Mouse (Mus musculus) olfactory bulb, adult 2 months (tissue): Measurements from ENCODE around the gene Scd1. TPM values are rescaled to one million over a fixed set of nuclear protein-coding genes. Genes with fewer than 3 reads are reported as not detected.
A peak's percentile ranks its signal among the peaks of the same experiment; 100 is the strongest.
"Not testable (repeated sequence)": the region's sequence is repeated elsewhere in the genome, so short reads cannot be mapped to it uniquely, and the experiment has no call there.

Source experiments
- H3K27ac ChIP-seq: fragments of 200-500 bp; 2 replicates; pipeline ENCODE4 v1.5.1; 2012; ENCODE audit warnings: low read depth, low read length; ENCODE audit not compliant: insufficient read depth
- H3K4me1 ChIP-seq: fragments of 200-500 bp; 2 replicates; pipeline ENCODE4 v1.6.1; 2012; ENCODE audit warnings: low read length; ENCODE audit not compliant: control insufficient read depth, insufficient read depth
- H3K4me3 ChIP-seq: fragments of 200-500 bp; 2 replicates; pipeline ENCODE4 v1.5.1; 2012; ENCODE audit warnings: mild to moderate bottlenecking, low read depth, low read length, moderate library complexity; ENCODE audit not compliant: insufficient read depth
- CTCF ChIP-seq: fragments of 200-500 bp; IDR thresholded peaks from 2 replicates; pipeline ENCODE4 v1.5.1; 2012; ENCODE audit warnings: low read depth, mild to moderate bottlenecking, low read length, moderate library complexity; ENCODE audit not compliant: insufficient read depth
- POLR2A ChIP-seq: fragments of 200-500 bp; IDR thresholded peaks from 2 replicates; pipeline ENCODE4 v1.6.1; 2012; ENCODE audit warnings: mild to moderate bottlenecking, low read depth, low read length, moderate library complexity; ENCODE audit not compliant: insufficient read depth
- WGBS: fragments of 180-500 bp; shearing (Covaris S2); methylation state at CpG from one replicate; pipeline ENCODE4 v1.1.7; 2018; 5-methylcytosine and 5-hydroxymethylcytosine counted together
- polyA plus RNA-seq: library from polyadenylated mRNA; stranded (reverse); fragments of >200 nt; gene quantifications from 2 replicates; pipeline ENCODE4 v1.2.4, GENCODE M21; 2012; ENCODE audit warnings: low replicate concordance; ENCODE audit not compliant: missing spikeins, insufficient read depth, insufficient read length

The Scd1 gene
- polyA plus RNA-seq, 1 experiment: not detected

DNA sequence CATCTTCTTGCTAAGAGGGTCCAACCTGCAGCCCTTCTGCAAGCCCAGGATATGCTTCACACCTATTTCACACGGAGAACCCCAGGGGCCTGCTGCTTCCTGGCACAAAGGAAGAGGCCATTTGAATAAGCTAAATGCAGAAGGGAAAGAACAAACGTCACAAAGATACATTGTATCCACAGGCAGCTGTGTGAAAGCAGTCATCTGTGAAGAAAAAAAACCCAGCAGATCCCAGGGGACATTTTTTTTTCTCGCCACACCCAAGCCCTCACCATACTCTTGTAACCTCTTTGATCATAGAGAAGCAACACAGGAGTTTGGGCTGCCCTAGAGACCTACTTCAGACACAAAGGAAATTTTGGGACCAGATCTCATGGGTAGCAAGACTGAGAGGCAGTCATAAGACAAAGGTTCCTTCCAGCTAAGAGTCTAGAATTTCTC is 31.1 kb downstream of the Scd1 start:
- no peak for TF ChIP-seq POLR2A
- TF ChIP-seq CTCF: no peak
- WGBS: 53% methylated on average over 3 of the region's 3 CpGs

DNA sequence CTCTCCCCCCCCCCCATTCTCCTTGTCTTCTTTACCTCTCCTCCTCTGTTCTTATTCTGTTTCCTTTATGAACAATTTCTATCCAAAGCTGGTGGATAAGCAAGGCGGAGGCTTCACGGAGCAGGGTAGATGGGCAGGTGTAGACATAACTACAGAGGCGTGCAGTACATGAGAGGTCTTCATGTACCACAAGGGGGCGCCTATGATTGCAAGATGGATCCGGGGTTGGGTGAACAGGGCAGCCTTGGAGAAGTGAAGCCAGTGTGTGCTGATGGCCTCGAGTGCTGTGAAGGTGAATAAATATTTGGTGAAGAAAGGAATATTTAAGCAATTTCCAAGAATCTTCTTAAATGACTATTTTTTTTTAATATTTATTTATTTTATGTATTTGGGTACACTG is 34.7 kb downstream of the Scd1 start:
- 26% methylated on average over 6 of the region's 6 CpGs for WGBS
- TF ChIP-seq POLR2A: no peak
- TF ChIP-seq CTCF: peak; percentile 51

More for the DNA sequence above, 31.1 kb downstream of the Scd1 start:
- H3K4me3 ChIP-seq: no peak overlapping the region
- no peak overlapping the region for H3K27ac ChIP-seq
- H3K4me1 ChIP-seq: peaks cover 14% of the 10 kb centered on the region

DNA sequence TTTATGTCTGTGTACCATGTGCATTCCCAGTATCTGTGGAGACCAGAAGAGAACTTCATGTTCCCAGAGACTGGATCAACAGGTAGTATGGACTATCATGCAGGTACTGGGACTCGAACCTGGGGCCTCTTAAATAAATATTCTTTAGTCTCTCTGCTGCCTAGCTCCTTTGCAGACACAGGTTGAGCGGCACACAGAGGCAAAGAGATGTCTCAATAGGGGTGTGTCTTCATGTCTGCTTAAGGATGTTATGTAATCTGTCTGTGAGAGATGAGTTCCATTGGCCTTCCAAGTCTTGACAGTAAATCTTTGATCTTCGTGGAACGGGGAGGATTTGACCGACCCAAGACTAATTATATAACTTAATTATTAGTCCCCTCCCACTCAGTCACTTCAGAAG is 37.4 kb downstream of the Scd1 start:
- Histone ChIP-seq H3K4me1 (no peaks in the 10 kb centered on the region), H3K4me3 (no peak overlapping the region), H3K27ac (no peak overlapping the region)
- no peak for TF ChIP-seq CTCF
- TF ChIP-seq POLR2A: no peak
- 75% methylated on average over 5 of the region's 5 CpGs for WGBS

More for the DNA sequence above, 34.7 kb downstream of the Scd1 start:
- no peak overlapping the region for H3K27ac ChIP-seq
- no peak overlapping the region for H3K4me3 ChIP-seq
- peaks cover 3% of the 10 kb centered on the region; the same call in 1 of the 2 replicates for H3K4me1 ChIP-seq

DNA sequence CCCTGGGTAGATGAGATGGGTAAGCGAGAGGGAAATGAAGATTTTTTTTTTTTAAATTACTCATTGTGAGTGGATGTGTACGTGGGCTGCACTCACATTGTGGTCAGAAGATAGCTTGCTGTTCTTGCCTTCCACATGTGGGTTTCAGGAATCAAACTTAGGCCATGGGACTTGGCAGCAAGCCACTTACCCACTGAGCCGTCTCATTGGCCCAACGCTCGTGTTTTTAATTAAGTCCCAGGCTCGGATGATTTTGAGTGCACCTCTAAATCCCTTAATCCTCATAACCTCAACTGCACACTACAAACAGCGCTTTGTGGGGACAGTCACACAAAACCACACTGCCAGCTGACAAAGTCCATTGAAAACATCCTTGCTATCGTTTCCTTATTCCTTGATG is 38.3 kb downstream of the Scd1 start:
- 59% methylated on average over 8 of the region's 8 CpGs for WGBS
- no peak overlapping the region for H3K27ac ChIP-seq
- no peak for TF ChIP-seq POLR2A
- no peak for TF ChIP-seq CTCF
- no peak overlapping the region for H3K4me3 ChIP-seq
- 0 out of 2 replicates have a peak, but pooled peaks cover 2% of the 10 kb centered on the region for H3K4me1 ChIP-seq

DNA sequence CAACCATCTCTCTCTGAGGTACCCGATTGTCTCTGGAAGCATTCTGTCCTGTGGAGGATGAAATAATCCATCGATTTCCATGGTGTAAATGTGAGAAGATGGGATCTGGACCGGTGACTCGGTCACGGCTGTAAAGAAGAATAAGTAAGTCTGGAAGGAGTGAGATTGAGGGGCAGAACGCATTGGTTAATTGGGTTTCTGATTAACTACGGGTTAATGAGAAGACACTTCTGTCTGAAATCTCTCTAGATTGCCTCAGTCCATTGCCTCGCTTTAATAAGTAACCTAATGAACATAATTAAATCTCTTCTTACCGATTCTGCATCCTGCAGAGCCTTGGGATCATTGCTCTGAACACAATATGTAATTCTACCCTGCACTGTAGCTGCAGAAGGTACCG is 40.6 kb downstream of the Scd1 start:
- 58% methylated on average over 10 of the region's 10 CpGs for WGBS

DNA sequence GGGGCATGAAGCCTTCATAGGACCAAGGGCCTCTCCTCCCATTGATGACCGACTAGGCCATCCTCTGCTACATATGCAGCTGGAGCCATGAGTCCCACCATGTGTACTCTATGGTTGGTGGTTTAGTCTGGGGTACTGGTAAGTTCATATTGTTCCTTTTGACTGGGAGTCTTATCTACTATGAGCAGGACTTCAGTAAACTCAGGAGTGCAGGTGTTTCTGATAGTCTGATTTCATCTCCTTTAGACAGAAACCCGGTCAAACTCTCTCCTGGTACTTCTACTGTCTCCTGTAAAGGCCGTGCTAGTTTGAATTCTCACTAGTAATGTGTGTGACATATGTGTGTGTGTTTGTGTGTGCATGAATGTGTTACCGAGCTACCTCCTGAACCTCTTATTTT is 41.9 kb downstream of the Scd1 start:
- 94% methylated on average over 4 of the region's 4 CpGs for WGBS
- Histone ChIP-seq H3K27ac (no peak overlapping the region), H3K4me3 (no peak overlapping the region), H3K4me1 (peaks cover 10% of the 10 kb centered on the region; the same call in 1 of the 2 replicates)
- TF ChIP-seq CTCF (no peak), POLR2A (no peak)

More for the DNA sequence above, 40.6 kb downstream of the Scd1 start:
- not testable (repeated sequence) for H3K4me1 ChIP-seq, H3K4me3 ChIP-seq, H3K27ac ChIP-seq

DNA sequence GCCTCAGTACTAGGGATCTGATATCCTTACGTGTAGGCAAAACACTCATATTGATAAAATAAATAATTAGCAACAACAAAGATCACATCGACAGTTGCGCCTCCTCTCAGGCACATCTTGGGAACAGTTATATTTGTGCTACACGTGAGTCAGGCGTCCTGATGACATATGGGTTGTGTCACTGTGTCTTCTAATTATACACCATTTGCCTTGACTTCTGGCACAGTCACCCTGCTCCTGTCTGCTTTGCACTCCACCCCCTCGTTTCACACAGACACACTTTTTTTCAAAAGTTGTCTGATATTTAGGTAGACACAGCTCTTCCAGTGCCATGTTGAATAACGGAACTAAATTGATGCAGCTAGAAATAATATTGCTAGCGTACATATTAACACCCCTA is 43.6 kb downstream of the Scd1 start:
- Histone ChIP-seq H3K27ac (peak overlapping the region; percentile 63), H3K4me1 (peaks cover 10% of the 10 kb centered on the region), H3K4me3 (no peak overlapping the region)
- WGBS: 25% methylated on average over 8 of the region's 8 CpGs
- TF ChIP-seq POLR2A (no peak), CTCF (no peak)

DNA sequence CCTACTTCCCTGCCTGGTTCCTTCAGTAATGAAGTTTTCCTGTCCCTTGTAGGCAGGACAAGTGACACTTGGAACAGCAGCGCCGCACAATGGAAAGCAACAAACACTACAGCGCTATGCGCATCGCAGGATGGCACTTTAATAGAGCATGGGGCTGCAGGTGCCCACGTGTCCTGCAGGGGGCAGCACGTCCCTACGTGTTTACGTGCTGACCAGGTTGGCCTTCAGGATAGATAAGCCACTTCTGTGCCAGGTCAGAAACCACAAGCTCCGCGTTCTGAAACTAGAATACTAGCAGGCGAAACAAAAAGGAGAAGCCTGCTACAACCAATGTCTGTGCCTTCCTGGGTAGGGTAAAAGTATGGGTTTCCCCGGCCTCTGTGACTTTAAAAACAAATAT is 44.1 kb downstream of the Scd1 start:
- no peak overlapping the region for H3K4me3 ChIP-seq
- 8% methylated on average over 13 of the region's 13 CpGs for WGBS
- TF ChIP-seq CTCF (peak; percentile 92; the same call in 1 of the 2 replicates), POLR2A (no peak)
- H3K4me1 ChIP-seq: peaks cover 14% of the 10 kb centered on the region
- H3K27ac ChIP-seq: peak overlapping the region; percentile 63

DNA sequence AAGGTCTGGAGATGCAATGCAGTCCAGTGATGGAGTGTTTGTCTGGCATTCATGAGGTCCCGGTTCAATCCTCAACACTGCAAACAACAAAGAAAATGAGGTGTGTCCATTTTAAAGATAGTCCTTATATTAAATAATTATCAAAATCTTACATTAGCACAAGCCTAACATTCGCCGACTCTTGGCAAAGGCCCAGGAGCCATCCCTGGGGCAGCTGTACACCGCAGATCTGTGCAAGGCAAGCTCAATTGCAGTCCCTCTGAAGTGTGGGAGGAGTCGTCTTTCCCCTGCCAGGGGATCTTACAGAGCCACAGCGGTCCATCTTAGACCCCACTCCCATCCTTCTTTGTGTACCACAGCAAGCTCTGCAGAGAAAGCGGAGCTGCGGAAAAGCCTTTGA is 49.0 kb downstream of the Scd1 start:
- Histone ChIP-seq H3K27ac (no peak overlapping the region), H3K4me1 (peaks cover 12% of the 10 kb centered on the region), H3K4me3 (no peak overlapping the region)
- TF ChIP-seq POLR2A (no peak), CTCF (no peak)
- WGBS: 42% methylated on average over 8 of the region's 8 CpGs

DNA sequence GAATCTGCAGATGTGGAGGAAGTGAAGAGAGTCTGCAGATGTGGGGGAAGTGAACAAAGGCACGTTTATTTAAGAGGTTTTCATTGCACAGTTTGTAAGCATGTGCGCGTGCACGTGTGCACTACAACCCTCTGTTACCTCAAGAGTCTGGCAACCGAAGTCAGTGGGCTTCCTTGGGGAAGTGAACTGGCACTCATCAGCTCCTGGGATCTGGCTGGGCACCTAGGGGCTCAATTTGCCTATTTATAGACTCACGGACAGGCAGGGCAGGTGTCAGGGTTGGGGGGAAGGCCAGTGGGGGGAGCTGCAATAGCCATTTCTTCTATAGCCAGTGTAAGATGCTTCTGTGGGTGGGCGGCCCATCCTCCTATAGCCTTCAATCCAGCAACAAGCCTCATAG is 55.9 kb downstream of the Scd1 start:
- 83% methylated on average over 7 of the region's 7 CpGs for WGBS
- no peak overlapping the region for H3K4me3 ChIP-seq
- no peak overlapping the region for H3K27ac ChIP-seq
- TF ChIP-seq CTCF: no peak
- TF ChIP-seq POLR2A: no peak
- H3K4me1 ChIP-seq: no peaks in the 10 kb centered on the region
